Mouse (Mus musculus): ENCODE data around the gene Bglap3. TPM values are rescaled to one million over a fixed set of nuclear protein-coding genes. Genes with fewer than 3 reads are reported as not detected.
"Not testable (repeated sequence)": the region's sequence is repeated elsewhere in the genome, so short reads cannot be mapped to it uniquely, and the experiment has no call there.

Gene Bglap3
- polyA plus RNA-seq, 1 experiment from 2014 or later = not detected

DNA sequence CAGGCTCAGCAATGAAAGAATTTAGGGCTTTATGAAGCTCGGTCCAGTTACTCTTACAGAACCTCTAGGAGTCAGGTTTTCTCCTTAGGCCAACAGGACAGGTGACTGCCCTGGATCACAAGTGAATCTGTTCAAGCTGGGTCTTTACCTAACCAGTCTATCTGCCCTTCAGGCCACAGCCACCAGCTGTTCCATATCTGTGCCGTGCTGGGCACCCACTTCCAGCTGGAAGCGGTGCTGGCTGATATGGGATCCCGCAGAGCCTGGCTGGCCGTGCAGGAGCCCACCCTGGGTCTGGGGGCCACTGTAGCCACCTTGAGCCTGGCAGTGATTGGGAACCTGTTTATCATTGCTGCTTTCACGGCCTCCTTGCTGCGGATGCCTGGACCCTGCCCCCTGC is 5.0 kb downstream of the Bglap3 start:
- WGBS = 39% methylated on average over 3 of the region's 7 CpGs
- H3K9me3 ChIP-seq (replicated peaks; ENCODE audit: control insufficient read depth, low read length); H3K9ac ChIP-seq (ENCODE audit: low read length); H3K4me1 ChIP-seq (ENCODE audit: control insufficient read depth, insufficient read depth, low read length); H3K36me3 ChIP-seq (ENCODE audit: control insufficient read depth, insufficient read depth, low read length); DNase-seq (ENCODE audit: low spot score); H3K4me3 ChIP-seq (ENCODE audit: low read depth, low read length); H3K4me2 ChIP-seq (ENCODE audit: low read length); H3K27me3 ChIP-seq (replicated peaks; ENCODE audit: control insufficient read depth, insufficient read depth, low read length); H3K27ac ChIP-seq (ENCODE audit: low read depth, low read length): not testable (repeated sequence)
- ATAC-seq = peak; percentile 28

DNA sequence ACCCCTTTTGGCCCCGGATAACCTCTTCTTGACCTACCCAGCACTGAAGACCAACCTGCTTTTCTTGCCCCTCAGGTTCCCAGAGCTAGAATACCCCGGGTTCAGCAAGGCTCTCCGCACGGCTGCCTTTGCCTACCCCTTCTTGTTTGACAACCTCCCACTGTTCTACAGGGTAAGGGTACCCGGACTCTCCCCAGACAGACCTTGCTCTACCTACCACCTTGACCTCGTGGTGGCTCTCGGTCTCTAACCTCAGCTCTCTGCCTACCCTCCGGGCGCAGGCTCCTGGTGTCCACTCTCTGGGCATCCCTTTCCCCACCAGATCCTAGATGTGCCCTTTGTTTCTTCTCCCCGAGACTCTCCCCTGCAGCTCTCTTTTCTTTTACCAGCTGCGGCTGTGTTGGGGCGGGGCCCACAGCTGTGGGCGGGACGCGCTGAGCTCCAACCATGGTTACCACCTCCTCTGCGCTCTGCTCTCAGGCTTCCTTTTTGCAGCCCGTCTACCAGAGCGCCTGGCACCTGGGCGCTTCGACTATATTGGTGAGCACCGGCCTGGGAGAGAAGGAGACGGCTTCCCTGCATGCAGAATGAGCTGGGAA is 5.6 kb downstream of the Bglap3 start:
- WGBS = 2% methylated on average over 17 of the region's 22 CpGs
- H3K36me3 ChIP-seq (ENCODE audit: control insufficient read depth, insufficient read depth, low read length) = peaks cover 14% of the 10 kb centered on the region
- H3K27me3 ChIP-seq (replicated peaks; ENCODE audit: control insufficient read depth, insufficient read depth, low read length); H3K4me1 ChIP-seq (ENCODE audit: control insufficient read depth, insufficient read depth, low read length); H3K9me3 ChIP-seq (replicated peaks; ENCODE audit: control insufficient read depth, low read length); H3K9ac ChIP-seq (ENCODE audit: low read length): not testable (repeated sequence)
- 0 out of 2 replicates have a peak overlapping the region, but pooled peaks have one; percentile 15 for H3K4me3 ChIP-seq (ENCODE audit: low read depth, low read length)
- peak overlapping the region; percentile 23; the same call in 1 of the 2 replicates for H3K4me2 ChIP-seq (ENCODE audit: low read length)
- H3K27ac ChIP-seq (ENCODE audit: low read depth, low read length) = 0 out of 2 replicates have a peak overlapping the region, but pooled peaks have one; percentile 48
- DNase-seq (ENCODE audit: low spot score) = peak; percentile 47
- peak; percentile 85 for ATAC-seq

DNA sequence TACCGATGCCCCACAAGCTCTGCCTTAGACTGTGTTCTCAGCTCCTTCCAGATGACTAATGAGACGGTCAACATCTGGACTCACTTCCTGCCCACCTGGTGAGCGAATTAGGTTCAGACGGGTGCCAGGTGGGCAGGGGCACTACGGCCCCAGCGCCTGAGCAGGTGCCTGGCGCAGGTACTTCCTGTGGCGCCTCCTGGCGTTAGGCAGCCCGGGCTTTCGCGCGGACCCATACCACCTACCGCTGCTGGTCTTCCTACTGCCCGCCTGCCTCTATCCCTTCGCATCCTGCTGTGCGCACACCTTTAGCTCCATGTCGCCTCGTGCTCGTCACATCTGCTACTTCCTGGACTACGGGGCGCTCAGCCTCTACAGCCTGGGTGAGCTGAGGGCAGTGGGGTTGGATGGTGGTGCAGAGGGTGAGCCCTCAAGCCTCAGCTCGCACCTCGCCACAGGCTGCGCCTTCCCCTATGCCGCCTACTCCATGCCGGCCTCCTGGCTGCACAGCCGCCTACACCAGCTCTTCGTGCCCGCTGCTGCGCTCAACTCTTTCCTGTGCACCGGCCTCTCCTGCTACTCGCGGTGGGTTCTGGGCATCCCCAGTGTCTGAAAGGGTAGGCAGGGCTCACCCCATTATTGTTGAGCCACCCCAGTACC is 6.7 kb downstream of the Bglap3 start:
- peaks cover 24% of the 10 kb centered on the region for H3K36me3 ChIP-seq (ENCODE audit: control insufficient read depth, insufficient read depth, low read length)
- peak overlapping the region; percentile 5; the same call in 1 of the 2 replicates for H3K4me2 ChIP-seq (ENCODE audit: low read length)
- peaks cover 4% of the 10 kb centered on the region; the same call in 1 of the 2 replicates for H3K9me3 ChIP-seq (replicated peaks; ENCODE audit: control insufficient read depth, low read length)
- WGBS = 44% methylated on average over 34 of the region's 34 CpGs
- DNase-seq (ENCODE audit: low spot score) (no peak), ATAC-seq (0 out of 2 replicates have a peak, but pooled peaks have one; percentile 12)
- no peak overlapping the region for H3K27ac ChIP-seq (ENCODE audit: low read depth, low read length)
- no peak overlapping the region; the same call in 1 of the 2 replicates for H3K9ac ChIP-seq (ENCODE audit: low read length)
- H3K27me3 ChIP-seq (replicated peaks; ENCODE audit: control insufficient read depth, insufficient read depth, low read length) = 0 out of 2 replicates have a peak, but pooled peaks cover 6% of the 10 kb centered on the region
- no peaks in the 10 kb centered on the region for H3K4me1 ChIP-seq (ENCODE audit: control insufficient read depth, insufficient read depth, low read length)
- H3K4me3 ChIP-seq (ENCODE audit: low read depth, low read length) = no peak overlapping the region

DNA sequence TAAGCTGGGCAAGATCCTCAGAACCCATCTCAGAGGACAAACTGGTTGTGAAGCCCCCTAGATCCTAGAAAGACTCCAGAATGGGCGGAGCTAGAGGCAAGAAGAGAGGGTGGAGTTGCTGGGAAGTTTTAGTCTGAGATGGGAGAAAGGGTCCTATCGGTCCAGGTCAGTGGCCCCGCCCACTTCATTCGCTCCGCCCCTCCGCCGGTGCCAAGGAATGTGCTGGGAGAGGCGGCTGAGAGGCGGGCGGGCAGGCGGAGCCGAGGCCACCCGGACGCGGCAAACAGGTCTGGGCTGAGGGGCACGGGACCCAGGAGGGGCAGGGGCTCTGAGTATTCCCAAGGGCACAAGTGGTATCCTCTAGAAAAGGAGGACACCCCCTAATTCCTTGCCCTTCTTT is 8.2 kb downstream of the Bglap3 start, which contains the start of gene Paqr6:
Gene Paqr6, plus strand, starts transcription at position 248 of the 400 bp plus-strand sequence.
- Histone ChIP-seq H3K4me2 (ENCODE audit: low read length) (0 out of 2 replicates have a peak within 1 kb of the TSS, but pooled peaks have one; percentile 9), H3K9ac (ENCODE audit: low read length) (no peak within 1 kb of the TSS)

DNA sequence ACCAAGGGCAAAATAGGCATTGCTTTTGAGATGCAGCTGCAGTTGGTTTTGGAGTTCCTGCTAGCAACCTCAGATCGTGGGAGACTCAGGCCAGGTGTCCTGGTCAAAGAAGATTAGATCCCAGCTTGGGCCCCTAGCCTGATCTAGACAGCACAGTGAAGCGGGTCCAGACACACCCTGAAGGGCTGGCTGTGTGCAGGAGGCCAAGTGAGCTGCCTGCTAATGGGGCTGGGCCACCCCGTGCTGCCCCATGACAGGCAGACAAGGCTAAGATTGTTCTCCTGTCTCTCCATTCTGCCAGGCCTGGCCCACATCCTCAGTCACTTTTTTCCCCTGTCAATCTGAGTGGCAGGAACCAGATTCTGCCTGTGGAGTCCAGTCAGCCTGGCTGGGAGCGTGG is 8.8 kb downstream of the Bglap3 start:
- DNase-seq (ENCODE audit: low spot score) = no peak
- no peak for ATAC-seq
- H3K9ac ChIP-seq (ENCODE audit: low read length) = no peak overlapping the region
- 0 out of 2 replicates have a peak, but pooled peaks cover 6% of the 10 kb centered on the region for H3K27me3 ChIP-seq (replicated peaks; ENCODE audit: control insufficient read depth, insufficient read depth, low read length)
- no peak overlapping the region for H3K27ac ChIP-seq (ENCODE audit: low read depth, low read length)
- no peak overlapping the region for H3K4me2 ChIP-seq (ENCODE audit: low read length)
- H3K36me3 ChIP-seq (ENCODE audit: control insufficient read depth, insufficient read depth, low read length) = peaks cover 46% of the 10 kb centered on the region
- H3K9me3 ChIP-seq (replicated peaks; ENCODE audit: control insufficient read depth, low read length) = no peaks in the 10 kb centered on the region
- H3K4me1 ChIP-seq (ENCODE audit: control insufficient read depth, insufficient read depth, low read length) = no peaks in the 10 kb centered on the region
- H3K4me3 ChIP-seq (ENCODE audit: low read depth, low read length) = no peak overlapping the region
- 49% methylated on average over 4 of the region's 4 CpGs for WGBS

More for the DNA sequence above, 8.2 kb downstream of the Bglap3 start, which contains the start of gene Paqr6:
- no peaks in the 10 kb centered on the region for H3K4me1 ChIP-seq (ENCODE audit: control insufficient read depth, insufficient read depth, low read length)
- WGBS = 2% methylated on average over 16 of the region's 16 CpGs
- 0 out of 2 replicates have a peak, but pooled peaks cover 6% of the 10 kb centered on the region for H3K27me3 ChIP-seq (replicated peaks; ENCODE audit: control insufficient read depth, insufficient read depth, low read length)
- peak; percentile 25 for DNase-seq (ENCODE audit: low spot score)
- peaks cover 39% of the 10 kb centered on the region for H3K36me3 ChIP-seq (ENCODE audit: control insufficient read depth, insufficient read depth, low read length)
- no peaks in the 10 kb centered on the region for H3K9me3 ChIP-seq (replicated peaks; ENCODE audit: control insufficient read depth, low read length)
- H3K27ac ChIP-seq (ENCODE audit: low read depth, low read length) = no peak within 1 kb of the TSS
- H3K4me3 ChIP-seq (ENCODE audit: low read depth, low read length) = no peak within 1 kb of the TSS
- no peak for ATAC-seq

DNA sequence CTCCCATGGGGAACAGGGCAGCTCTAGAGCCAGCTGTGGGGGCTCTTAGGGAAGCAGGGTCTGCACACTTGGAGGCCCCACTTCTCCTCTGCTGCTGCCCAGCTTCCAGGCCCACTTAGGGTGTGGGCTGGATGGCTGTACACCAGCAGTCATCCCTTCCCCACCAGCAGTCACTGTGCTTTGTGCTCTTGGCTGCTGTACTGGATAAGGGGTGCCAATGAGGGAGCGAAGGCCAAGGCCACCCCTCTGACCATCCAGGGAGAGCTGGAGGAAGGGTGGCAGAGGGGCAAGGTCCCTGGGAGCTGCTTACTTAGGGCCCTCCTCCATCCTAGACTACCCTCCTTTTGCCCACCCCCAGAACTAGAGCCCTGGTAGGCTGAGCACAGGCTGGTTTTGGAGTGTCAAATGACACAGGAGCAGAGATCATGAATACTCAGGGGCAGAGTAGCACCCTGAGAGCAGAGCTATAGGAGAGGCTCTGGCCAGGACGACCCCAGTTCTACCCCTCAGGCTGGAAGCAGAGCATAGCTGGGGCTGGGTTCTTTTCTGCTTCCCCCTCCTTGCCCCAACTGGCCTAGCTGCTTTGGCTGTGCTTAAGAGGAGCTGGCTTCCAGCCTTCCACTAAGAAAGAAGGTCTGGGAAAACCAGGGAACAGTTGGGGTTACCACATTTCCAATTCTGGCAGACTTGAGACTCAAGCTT is 10.8 kb downstream of the Bglap3 start:
- ATAC-seq (no peak), DNase-seq (ENCODE audit: low spot score) (no peak)
- 84% methylated on average over 2 of the region's 2 CpGs for WGBS
- H3K36me3 ChIP-seq (ENCODE audit: control insufficient read depth, insufficient read depth, low read length) = peaks cover 65% of the 10 kb centered on the region
- no peak overlapping the region for H3K4me3 ChIP-seq (ENCODE audit: low read depth, low read length)
- no peak overlapping the region for H3K27ac ChIP-seq (ENCODE audit: low read depth, low read length)
- H3K9ac ChIP-seq (ENCODE audit: low read length) = no peak overlapping the region
- no peaks in the 10 kb centered on the region for H3K9me3 ChIP-seq (replicated peaks; ENCODE audit: control insufficient read depth, low read length)
- H3K4me2 ChIP-seq (ENCODE audit: low read length) = no peak overlapping the region
- H3K4me1 ChIP-seq (ENCODE audit: control insufficient read depth, insufficient read depth, low read length) = no peaks in the 10 kb centered on the region
- H3K27me3 ChIP-seq (replicated peaks; ENCODE audit: control insufficient read depth, insufficient read depth, low read length) = 0 out of 2 replicates have a peak, but pooled peaks cover 6% of the 10 kb centered on the region

DNA sequence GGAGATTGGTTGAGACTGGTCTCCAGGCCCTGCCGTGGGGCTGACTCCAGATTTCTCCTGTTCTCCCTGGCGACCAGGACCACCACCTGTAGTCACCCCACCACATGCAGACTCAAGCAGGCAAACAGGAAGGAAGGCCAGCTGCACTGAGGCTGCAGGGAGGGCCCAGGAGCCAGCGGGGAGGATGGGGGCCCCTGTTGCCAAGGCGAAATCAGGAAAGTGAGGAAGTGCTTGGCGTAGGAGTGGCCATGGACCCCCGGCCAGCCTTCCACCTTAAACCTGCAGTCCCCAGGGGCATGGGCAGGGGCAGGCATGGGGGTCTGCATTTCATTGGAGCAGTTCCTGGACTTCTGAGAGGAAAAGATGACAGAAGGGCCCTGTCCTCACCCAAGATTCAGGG is 11.4 kb downstream of the Bglap3 start:
- ATAC-seq (no peak), DNase-seq (ENCODE audit: low spot score) (no peak)
- H3K4me3 ChIP-seq (ENCODE audit: low read depth, low read length) = no peak overlapping the region
- H3K4me2 ChIP-seq (ENCODE audit: low read length) = no peak overlapping the region
- no peaks in the 10 kb centered on the region for H3K4me1 ChIP-seq (ENCODE audit: control insufficient read depth, insufficient read depth, low read length)
- H3K9me3 ChIP-seq (replicated peaks; ENCODE audit: control insufficient read depth, low read length) = no peaks in the 10 kb centered on the region
- no peak overlapping the region for H3K27ac ChIP-seq (ENCODE audit: low read depth, low read length)
- no peak overlapping the region for H3K9ac ChIP-seq (ENCODE audit: low read length)
- 0 out of 2 replicates have a peak, but pooled peaks cover 6% of the 10 kb centered on the region for H3K27me3 ChIP-seq (replicated peaks; ENCODE audit: control insufficient read depth, insufficient read depth, low read length)
- peaks cover 72% of the 10 kb centered on the region for H3K36me3 ChIP-seq (ENCODE audit: control insufficient read depth, insufficient read depth, low read length)
- WGBS = 88% methylated on average over 6 of the region's 6 CpGs

DNA sequence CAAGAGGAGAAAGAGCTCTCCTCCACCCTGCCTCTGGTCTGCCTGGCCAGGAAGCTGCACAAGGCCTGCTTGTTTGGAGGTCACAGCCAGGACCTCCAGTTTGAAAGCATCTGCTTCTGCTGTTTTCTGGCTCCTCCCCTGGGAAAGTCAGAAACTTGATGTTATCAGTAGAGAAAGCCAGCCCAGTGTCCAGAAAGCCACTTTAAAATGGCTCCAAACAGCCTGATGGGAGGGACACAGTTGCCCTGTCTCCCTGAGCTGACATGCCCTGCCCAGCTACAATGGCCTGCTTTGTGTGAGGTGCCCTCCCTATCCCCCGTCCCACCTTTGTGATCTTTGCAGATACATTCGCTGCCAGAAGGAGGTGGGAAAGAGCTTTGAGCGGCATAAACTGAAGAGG is 12.6 kb downstream of the Bglap3 start:
- no peak for DNase-seq (ENCODE audit: low spot score)
- Histone ChIP-seq H3K9ac (ENCODE audit: low read length) (no peak overlapping the region), H3K9me3 (replicated peaks; ENCODE audit: control insufficient read depth, low read length) (no peaks in the 10 kb centered on the region), H3K27ac (ENCODE audit: low read depth, low read length) (no peak overlapping the region), H3K36me3 (ENCODE audit: control insufficient read depth, insufficient read depth, low read length) (peaks cover 83% of the 10 kb centered on the region), H3K4me1 (ENCODE audit: control insufficient read depth, insufficient read depth, low read length) (no peaks in the 10 kb centered on the region), H3K4me2 (ENCODE audit: low read length) (no peak overlapping the region), H3K27me3 (replicated peaks; ENCODE audit: control insufficient read depth, insufficient read depth, low read length) (no peaks in the 10 kb centered on the region), H3K4me3 (ENCODE audit: low read depth, low read length) (no peak overlapping the region)
- ATAC-seq = no peak
- WGBS = 73% methylated on average over 3 of the region's 3 CpGs

Measured in forebrain, embryonic 14.5 days (tissue).